Mouse (Mus musculus) midbrain, embryonic 10.5 days (tissue): ENCODE results near the gene Cnppd1. TPM values are rescaled to one million over a fixed set of nuclear protein-coding genes. Genes with fewer than 3 reads are reported as not detected.
A peak's percentile ranks its signal among the peaks of the same experiment; 100 is the strongest.

Source experiments
- DNase-seq: peaks from one replicate; pipeline ENCODE4 v3.0.0-alpha.2; 2017; ENCODE audit warnings: low spot score
- H3K27ac ChIP-seq: fragments of 300-500 bp; sonication (generic); replicated peaks from 2 replicates; pipeline ENCODE4 v1.5.1; 2016; ENCODE audit warnings: mild to moderate bottlenecking
- H3K27me3 ChIP-seq: fragments of 300-500 bp; sonication (generic); 2 replicates; pipeline ENCODE4 v1.6.1; 2016; ENCODE audit warnings: low read depth, mild to moderate bottlenecking; ENCODE audit not compliant: poor library complexity, severe bottlenecking
- H3K36me3 ChIP-seq: fragments of 300-500 bp; sonication (generic); 2 replicates; pipeline ENCODE4 v1.6.1; 2016; ENCODE audit warnings: mild to moderate bottlenecking, moderate library complexity
- H3K4me1 ChIP-seq: fragments of 300-500 bp; sonication (generic); 2 replicates; pipeline ENCODE4 v1.6.1; 2016
- H3K4me3 ChIP-seq: fragments of 300-500 bp; sonication (generic); 2 replicates; pipeline ENCODE4 v1.5.1; 2016; ENCODE audit warnings: mild to moderate bottlenecking, moderate library complexity
- H3K9me3 ChIP-seq: fragments of 300-500 bp; sonication (generic); replicated peaks from 2 replicates; pipeline ENCODE4 v1.6.1; 2016; ENCODE audit warnings: mild to moderate bottlenecking
- WGBS: fragments of 180-500 bp; shearing (Covaris S2); methylation state at CpG from one replicate; pipeline ENCODE4 v1.1.7; 2016; 5-methylcytosine and 5-hydroxymethylcytosine counted together
- polyA plus RNA-seq: library from polyadenylated mRNA; unstranded; fragments of >200 nt; fragmentation: Nextera tagmentation; extraction: Ambion mirVana; gene quantifications from 2 replicates; pipeline ENCODE4 v1.2.1, GENCODE M21; 2016

The Cnppd1 gene
- polyA plus RNA-seq, 1 experiment from 2014 or later, result 51.7 TPM

GRCm38 (mm10) chr1:75140601-75141190, 1.8 kb downstream of the Cnppd1 start:
- 76% methylated on average over 4 of the region's 4 CpGs for WGBS
- DNase-seq, result no peak
- Histone ChIP-seq H3K9me3 (no peaks in the 10 kb centered on the region), H3K27me3 (no peaks in the 10 kb centered on the region), H3K36me3 (peaks cover 59% of the 10 kb centered on the region), H3K4me1 (peaks cover 46% of the 10 kb centered on the region), H3K27ac (peak overlapping the region; percentile 97; the same call in 1 of the 2 replicates), H3K4me3 (peak overlapping the region; percentile 86)

- Histone ChIP-seq H3K36me3 (peaks cover 49% of the 10 kb centered on the region), H3K4me3 (no peak overlapping the region), H3K4me1 (peaks cover 32% of the 10 kb centered on the region), H3K9me3 (no peaks in the 10 kb centered on the region), H3K27ac (no peak overlapping the region), H3K27me3 (no peaks in the 10 kb centered on the region)
- no peak for DNase-seq
- 89% methylated on average over 2 of the region's 2 CpGs for WGBS
These were observed 4.1 kb downstream of the Cnppd1 start for GRCm38 (mm10) chr1:75138448-75138847.

GRCm38 (mm10) chr1:75136730-75137129, 5.8 kb downstream of the Cnppd1 start:
- H3K27ac ChIP-seq, result no peak overlapping the region
- DNase-seq, result no peak
- H3K27me3 ChIP-seq, result peaks cover 5% of the 10 kb centered on the region; the same call in 1 of the 2 replicates
- H3K9me3 ChIP-seq, result no peaks in the 10 kb centered on the region
- no peak overlapping the region for H3K4me3 ChIP-seq
- H3K4me1 ChIP-seq, result peaks cover 21% of the 10 kb centered on the region
- H3K36me3 ChIP-seq, result peaks cover 49% of the 10 kb centered on the region
- WGBS, result 59% methylated on average over 3 of the region's 3 CpGs

GRCm38 (mm10) chr1:75136293-75136692, 6.2 kb downstream of the Cnppd1 start:
- Histone ChIP-seq H3K4me1 (peaks cover 17% of the 10 kb centered on the region), H3K27ac (no peak overlapping the region), H3K9me3 (no peaks in the 10 kb centered on the region), H3K36me3 (peaks cover 49% of the 10 kb centered on the region), H3K4me3 (no peak overlapping the region), H3K27me3 (peaks cover 5% of the 10 kb centered on the region; the same call in 1 of the 2 replicates)
- 84% methylated on average over 6 of the region's 6 CpGs for WGBS
- DNase-seq, result no peak

- Histone ChIP-seq H3K4me3 (no peak within 1 kb of the TSS), H3K36me3 (peaks cover 36% of the 10 kb centered on the region), H3K27ac (no peak within 1 kb of the TSS), H3K9me3 (no peaks in the 10 kb centered on the region), H3K4me1 (peaks cover 3% of the 10 kb centered on the region; the same call in 1 of the 2 replicates), H3K27me3 (peaks cover 5% of the 10 kb centered on the region; the same call in 1 of the 2 replicates)
- DNase-seq, result no peak
- WGBS, result 67% methylated on average over 12 of the region's 12 CpGs
These were observed 8.9 kb downstream of the Cnppd1 start, which contains the start of gene Slc23a3 for GRCm38 (mm10) chr1:75133421-75134207. Slc23a3 (minus strand) TSS chr1:75133890.

GRCm38 (mm10) chr1:75128641-75129040, 13.9 kb downstream of the Cnppd1 start:
- Histone ChIP-seq H3K9me3 (no peaks in the 10 kb centered on the region), H3K27me3 (peaks cover 5% of the 10 kb centered on the region; the same call in 1 of the 2 replicates), H3K4me1 (peaks cover 16% of the 10 kb centered on the region), H3K4me3 (no peak overlapping the region), H3K36me3 (no peaks in the 10 kb centered on the region), H3K27ac (no peak overlapping the region)
- 84% methylated on average over 3 of the region's 3 CpGs for WGBS
- no peak for DNase-seq

- DNase-seq, result no peak
- peaks cover 16% of the 10 kb centered on the region for H3K4me1 ChIP-seq
- WGBS, result 44% methylated on average over 5 of the region's 5 CpGs
- no peaks in the 10 kb centered on the region for H3K27me3 ChIP-seq
- peak overlapping the region; percentile 93 for H3K27ac ChIP-seq
- H3K4me3 ChIP-seq, result peak overlapping the region; percentile 68
- no peaks in the 10 kb centered on the region for H3K9me3 ChIP-seq
- no peaks in the 10 kb centered on the region for H3K36me3 ChIP-seq
These were observed 17.1 kb downstream of the Cnppd1 start for GRCm38 (mm10) chr1:75125418-75125817.

- Histone ChIP-seq H3K9me3 (no peaks in the 10 kb centered on the region), H3K27me3 (no peaks in the 10 kb centered on the region), H3K4me1 (peaks cover 16% of the 10 kb centered on the region), H3K4me3 (peak within 1 kb of the TSS; percentile 68), H3K27ac (peak within 1 kb of the TSS; percentile 93), H3K36me3 (no peaks in the 10 kb centered on the region)
- DNase-seq, result peak; percentile 96
- WGBS, result 2% methylated on average over 56 of the region's 56 CpGs
These were observed 17.9 kb downstream of the Cnppd1 start, which contains the start of gene Nhej1 for GRCm38 (mm10) chr1:75124346-75125321. Nhej1 (minus strand) TSS chr1:75125200.

- Histone ChIP-seq H3K4me3 (no peak overlapping the region), H3K9me3 (no peaks in the 10 kb centered on the region), H3K36me3 (no peaks in the 10 kb centered on the region), H3K27ac (no peak overlapping the region), H3K4me1 (peaks cover 16% of the 10 kb centered on the region), H3K27me3 (no peaks in the 10 kb centered on the region)
- 79% methylated on average over 3 of the region's 3 CpGs for WGBS
- no peak for DNase-seq
These were observed 20.3 kb downstream of the Cnppd1 start for GRCm38 (mm10) chr1:75122211-75122610.

Other genes with a start within 250 kb of the Cnppd1 start
- 0.26 TPM in 1 of 2 replicates, not detected in the other for gene Cryba2, start 249.6 kb downstream of the Cnppd1 start, polyA plus RNA-seq
- 0.04 and 0.07 TPM in 2 replicates for gene Cfap65, start 207.1 kb downstream of the Cnppd1 start, polyA plus RNA-seq
- gene Ihh, start 191.0 kb downstream of the Cnppd1 start, polyA plus RNA-seq, result 0.12 and 0.17 TPM in 2 replicates
- 15.2 and 16.0 TPM in 2 replicates for gene Nhej1, start 17.5 kb downstream of the Cnppd1 start, polyA plus RNA-seq
- 0.11 TPM in 1 of 2 replicates, not detected in the other for gene Slc23a3, start 8.8 kb downstream of the Cnppd1 start, polyA plus RNA-seq
- 44.1 and 55.4 TPM in 2 replicates for gene Retreg2, start 67 bp upstream of the Cnppd1 start, polyA plus RNA-seq
- 30.6 and 34.1 TPM in 2 replicates for gene Zfand2b, start 25.9 kb upstream of the Cnppd1 start, polyA plus RNA-seq
- gene Abcb6, start 37.7 kb upstream of the Cnppd1 start, polyA plus RNA-seq, result 42.5 and 50.6 TPM in 2 replicates
- gene Ankzf1, start 49.4 kb upstream of the Cnppd1 start, polyA plus RNA-seq, result 22.9 and 24.1 TPM in 2 replicates
- 18.8 and 25.4 TPM in 2 replicates for gene Atg9a, start 49.5 kb upstream of the Cnppd1 start, polyA plus RNA-seq
- gene Glb1l, start 68.1 kb upstream of the Cnppd1 start, polyA plus RNA-seq, result 14.8 and 16.0 TPM in 2 replicates
- 142 and 154 TPM in 2 replicates for gene Stk16, start 68.1 kb upstream of the Cnppd1 start, polyA plus RNA-seq
- gene Tuba4a, start 77.2 kb upstream of the Cnppd1 start, polyA plus RNA-seq, result 9.0 and 10.0 TPM in 2 replicates
- not detected in 2 replicates for gene A630095N17Rik, start 89.4 kb upstream of the Cnppd1 start, polyA plus RNA-seq
- 27.5 and 27.9 TPM in 2 replicates for gene Dnajb2, start 93.7 kb upstream of the Cnppd1 start, polyA plus RNA-seq
- gene Ptprn, start 121.8 kb upstream of the Cnppd1 start, polyA plus RNA-seq, result 3.6 and 6.1 TPM in 2 replicates
- 7.2 and 16.2 TPM in 2 replicates for gene Resp18, start 135.7 kb upstream of the Cnppd1 start, polyA plus RNA-seq
- 157 and 176 TPM in 2 replicates for gene Dnpep, start 175.3 kb upstream of the Cnppd1 start, polyA plus RNA-seq
- gene Des, start 217.6 kb upstream of the Cnppd1 start, polyA plus RNA-seq, result 1.1 and 2.8 TPM in 2 replicates
- gene Speg, start 232.6 kb upstream of the Cnppd1 start, polyA plus RNA-seq, result 23.6 and 26.9 TPM in 2 replicates